Mouse (Mus musculus) urinary bladder, postnatal 25 days (tissue): ENCODE data around the gene Atf6.

Experiments
- DNase-seq: peaks from one replicate; pipeline ENCODE4 v3.0.0; 2022; ENCODE audit warnings: low spot score

Gene Atf6

GRCm38 (mm10) chr1:170845448-170846307, 21.9 kb downstream of the Atf6 start:
- DNase-seq: no peak

GRCm38 (mm10) chr1:170844380-170844779, 23.2 kb downstream of the Atf6 start:
- no peak for DNase-seq

GRCm38 (mm10) chr1:170839685-170840084, 27.9 kb downstream of the Atf6 start:
- no peak for DNase-seq

GRCm38 (mm10) chr1:170834756-170835155, 32.8 kb downstream of the Atf6 start:
- DNase-seq: no peak

GRCm38 (mm10) chr1:170829781-170830180, 37.8 kb downstream of the Atf6 start:
- no peak for DNase-seq

- no peak for DNase-seq
These were observed 38.2 kb downstream of the Atf6 start for GRCm38 (mm10) chr1:170829344-170829743.

- no peak for DNase-seq
These were observed 47.3 kb downstream of the Atf6 start for GRCm38 (mm10) chr1:170820103-170820814.

GRCm38 (mm10) chr1:170815287-170816004, 52.1 kb downstream of the Atf6 start:
- DNase-seq: no peak

- DNase-seq: no peak
These were observed 54.7 kb downstream of the Atf6 start for GRCm38 (mm10) chr1:170812822-170813221.

- DNase-seq: no peak
These were observed 59.8 kb downstream of the Atf6 start for GRCm38 (mm10) chr1:170807600-170808270.

GRCm38 (mm10) chr1:170804721-170805120, 62.9 kb downstream of the Atf6 start:
- DNase-seq: no peak

- no peak for DNase-seq
These were observed 64.9 kb downstream of the Atf6 start for GRCm38 (mm10) chr1:170802669-170803068.

- no peak for DNase-seq
These were observed 66.9 kb downstream of the Atf6 start for GRCm38 (mm10) chr1:170800694-170801093.

- no peak for DNase-seq
These were observed 71.7 kb downstream of the Atf6 start for GRCm38 (mm10) chr1:170795741-170796347.

- no peak for DNase-seq
These were observed 76.0 kb downstream of the Atf6 start for GRCm38 (mm10) chr1:170791542-170791941.

- no peak for DNase-seq
These were observed 76.6 kb downstream of the Atf6 start for GRCm38 (mm10) chr1:170791001-170791400.

GRCm38 (mm10) chr1:170787643-170788042, 79.9 kb downstream of the Atf6 start:
- DNase-seq: no peak

GRCm38 (mm10) chr1:170786570-170787341, 80.8 kb downstream of the Atf6 start:
- no peak for DNase-seq

- DNase-seq: no peak
These were observed 89.9 kb downstream of the Atf6 start for GRCm38 (mm10) chr1:170777688-170778087.

GRCm38 (mm10) chr1:170774431-170774830, 93.1 kb downstream of the Atf6 start:
- DNase-seq: no peak

GRCm38 (mm10) chr1:170773506-170773905, 94.1 kb downstream of the Atf6 start:
- DNase-seq: no peak
